Mouse (Mus musculus): Measurements from ENCODE around the gene Psma7. TPM values are rescaled to one million over a fixed set of nuclear protein-coding genes. Genes with fewer than 3 reads are reported as not detected.

Gene Psma7
- 559 TPM for polyA plus RNA-seq (2012; fragmentation: generic; extraction: Trizol)
- long read RNA-seq, experiment 1, transcript Psma7-201 (7 exons, 914 nt), result major isoform, 432 of 479 reads
- long read RNA-seq, experiment 1, partial matches to known transcripts, result 33 of 479 reads
- long read RNA-seq, experiment 1, other reads (novel, unspliced or antisense), result 14 of 479 reads
- long read RNA-seq, experiment 2, transcript Psma7-201 (7 exons, 914 nt), result major isoform, 116 of 134 reads
- long read RNA-seq, experiment 2, partial matches to known transcripts, result 11 of 134 reads
- long read RNA-seq, experiment 2, other reads (novel, unspliced or antisense), result 3 of 134 reads

DNA sequence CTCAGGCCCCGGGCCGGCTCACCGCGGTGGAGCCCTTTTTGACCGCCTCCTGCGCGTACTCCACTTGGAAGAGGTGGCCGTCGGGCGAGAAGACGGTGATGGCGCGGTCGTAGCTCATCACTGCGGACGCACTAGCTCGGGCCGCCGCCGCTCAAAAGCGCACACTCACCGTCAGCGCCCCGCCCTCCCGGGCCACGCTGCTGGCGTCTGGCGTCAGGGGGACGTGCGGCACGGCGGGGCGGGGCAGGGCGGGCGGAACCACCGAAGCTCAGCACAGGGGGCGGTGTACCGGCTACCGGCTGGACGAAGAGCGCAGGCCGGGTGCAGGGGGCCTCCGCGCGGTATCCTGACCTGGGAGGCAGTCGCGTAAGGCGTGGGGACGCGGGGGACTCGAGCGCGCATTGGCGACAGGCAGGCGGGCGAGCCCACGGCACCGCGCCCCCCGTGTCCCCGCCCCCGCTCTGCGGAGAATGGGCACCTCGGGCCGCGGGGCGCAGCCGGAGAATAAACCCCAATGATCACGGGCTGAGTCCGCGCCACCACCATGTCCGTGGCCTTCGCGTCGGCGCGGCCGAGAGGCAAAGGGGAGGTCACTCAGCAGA is at the start of gene Psma7, which contains the start of gene Ss18l1:
Psma7 (minus strand) TSS at position 178 of the 602 bp plus-strand sequence.
Ss18l1 (plus strand) TSS at position 254 of the 602 bp plus-strand sequence.
- peaks cover 49% of the 10 kb centered on the region for H3K79me3 ChIP-seq (ENCODE audit: low read depth)
- H3K4me3 ChIP-seq (ENCODE audit: insufficient read depth, poor library complexity, severe bottlenecking), result peak within 1 kb of the TSS; percentile 94
- H3K36me3 ChIP-seq (ENCODE audit: control insufficient read depth, insufficient read depth), result peaks cover 30% of the 10 kb centered on the region
- peaks cover 85% of the 10 kb centered on the region for H3K79me2 ChIP-seq (ENCODE audit: control insufficient read depth, insufficient read depth)
- H3K27me3 ChIP-seq (ENCODE audit: control insufficient read depth, insufficient read depth, insufficient read length), result no peaks in the 10 kb centered on the region
- TF ChIP-seq MYOD1 (IDR thresholded peaks at IDR 0.05; ENCODE audit: control insufficient read depth, insufficient read length, low read depth), result no peak
- H3ac ChIP-seq (ENCODE audit: control insufficient read depth, insufficient read length, low read depth), result peak within 1 kb of the TSS; percentile 88

DNA sequence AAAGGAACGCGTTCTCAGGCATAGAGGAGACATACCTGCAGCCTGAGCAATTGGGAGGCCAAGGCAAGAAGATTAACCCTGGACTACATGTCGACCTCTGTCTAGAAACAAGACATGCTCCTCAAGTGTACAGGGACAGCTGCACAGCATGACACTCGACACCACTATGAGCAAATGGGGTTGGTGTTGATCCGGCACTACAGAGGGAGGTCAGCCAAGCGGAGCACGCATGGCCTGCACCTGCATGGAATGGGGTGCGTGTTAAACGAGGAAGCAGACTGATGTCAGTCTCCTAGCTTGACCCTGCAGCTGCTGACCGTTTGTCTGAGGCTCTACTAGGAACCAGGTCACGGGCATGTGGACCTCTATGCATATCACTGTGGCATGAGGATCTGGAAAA is 48.1 kb upstream of the Psma7 start:
- Histone ChIP-seq H3ac (ENCODE audit: control insufficient read depth, insufficient read length, low read depth) (no peak overlapping the region), H3K79me2 (ENCODE audit: control insufficient read depth, insufficient read depth) (no peaks in the 10 kb centered on the region), H3K36me3 (ENCODE audit: control insufficient read depth, insufficient read depth) (peaks cover 5% of the 10 kb centered on the region), H3K4me3 (ENCODE audit: insufficient read depth, poor library complexity, severe bottlenecking) (no peak overlapping the region), H3K79me3 (ENCODE audit: low read depth) (no peaks in the 10 kb centered on the region), H3K27me3 (ENCODE audit: control insufficient read depth, insufficient read depth, insufficient read length) (peaks cover 17% of the 10 kb centered on the region)
- no peak for TF ChIP-seq CTCF (IDR thresholded peaks at IDR 0.05; ENCODE audit: control insufficient read depth, insufficient read depth, insufficient read length)
- no peak for TF ChIP-seq MYOD1 (IDR thresholded peaks at IDR 0.05; ENCODE audit: control insufficient read depth, insufficient read length, low read depth)
- TF ChIP-seq USF1 (IDR thresholded peaks at IDR 0.05; ENCODE audit: low read depth), result no peak
- TF ChIP-seq MAX (IDR thresholded peaks at IDR 0.05), result no peak
- TF ChIP-seq FOSL1 (IDR thresholded peaks at IDR 0.05; ENCODE audit: insufficient read depth, low read length, poor library complexity, severe bottlenecking), result no peak
- TF ChIP-seq CEBPB (IDR thresholded peaks at IDR 0.05; ENCODE audit: low read depth), result no peak
- no peak for TF ChIP-seq MYOG (IDR thresholded peaks at IDR 0.05; ENCODE audit: control insufficient read depth, extremely low read depth, insufficient read length)

GRCm38 (mm10) chr2:180087472-180087871 is 45.2 kb upstream of the Psma7 start:
- TF ChIP-seq MYOD1 (IDR thresholded peaks at IDR 0.05; ENCODE audit: control insufficient read depth, insufficient read length, low read depth) (no peak), FOSL1 (IDR thresholded peaks at IDR 0.05; ENCODE audit: insufficient read depth, low read length, poor library complexity, severe bottlenecking) (no peak), USF1 (IDR thresholded peaks at IDR 0.05; ENCODE audit: low read depth) (no peak), CEBPB (IDR thresholded peaks at IDR 0.05; ENCODE audit: low read depth) (no peak), MAX (IDR thresholded peaks at IDR 0.05) (no peak), MYOG (IDR thresholded peaks at IDR 0.05; ENCODE audit: control insufficient read depth, extremely low read depth, insufficient read length) (no peak), CTCF (IDR thresholded peaks at IDR 0.05; ENCODE audit: control insufficient read depth, insufficient read depth, insufficient read length) (no peak)
- Histone ChIP-seq H3K36me3 (ENCODE audit: control insufficient read depth, insufficient read depth) (peaks cover 24% of the 10 kb centered on the region), H3K4me3 (ENCODE audit: insufficient read depth, poor library complexity, severe bottlenecking) (no peak overlapping the region), H3K27me3 (ENCODE audit: control insufficient read depth, insufficient read depth, insufficient read length) (peaks cover 16% of the 10 kb centered on the region), H3K79me3 (ENCODE audit: low read depth) (no peaks in the 10 kb centered on the region), H3K79me2 (ENCODE audit: control insufficient read depth, insufficient read depth) (no peaks in the 10 kb centered on the region), H3ac (ENCODE audit: control insufficient read depth, insufficient read length, low read depth) (no peak overlapping the region)

DNA sequence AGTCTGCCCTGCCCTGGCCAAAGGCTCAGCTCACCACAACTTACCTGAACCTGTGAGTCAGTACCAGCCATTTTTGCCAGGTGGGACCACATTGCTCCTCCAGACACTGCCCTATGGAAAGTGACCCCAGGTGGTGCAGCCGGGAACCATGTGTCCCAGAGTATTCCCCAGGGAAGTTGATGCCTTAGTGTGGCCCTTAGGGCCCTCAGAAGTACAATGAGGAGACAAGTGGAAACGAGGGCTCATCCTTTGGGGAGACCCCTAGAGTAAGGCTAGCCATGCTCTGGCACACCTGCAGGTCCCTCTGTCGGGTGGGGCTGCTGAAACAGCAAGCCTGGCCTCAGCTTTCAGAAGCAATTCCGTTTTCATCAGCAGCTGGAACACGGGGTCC is 44.4 kb upstream of the Psma7 start:
- Histone ChIP-seq H3K79me3 (ENCODE audit: low read depth) (no peaks in the 10 kb centered on the region), H3K4me3 (ENCODE audit: insufficient read depth, poor library complexity, severe bottlenecking) (no peak overlapping the region), H3ac (ENCODE audit: control insufficient read depth, insufficient read length, low read depth) (no peak overlapping the region), H3K36me3 (ENCODE audit: control insufficient read depth, insufficient read depth) (peaks cover 32% of the 10 kb centered on the region), H3K79me2 (ENCODE audit: control insufficient read depth, insufficient read depth) (no peaks in the 10 kb centered on the region), H3K27me3 (ENCODE audit: control insufficient read depth, insufficient read depth, insufficient read length) (peaks cover 16% of the 10 kb centered on the region)
- TF ChIP-seq MYOD1 (IDR thresholded peaks at IDR 0.05; ENCODE audit: control insufficient read depth, insufficient read length, low read depth) (no peak), FOSL1 (IDR thresholded peaks at IDR 0.05; ENCODE audit: insufficient read depth, low read length, poor library complexity, severe bottlenecking) (no peak), MYOG (IDR thresholded peaks at IDR 0.05; ENCODE audit: control insufficient read depth, extremely low read depth, insufficient read length) (no peak), USF1 (IDR thresholded peaks at IDR 0.05; ENCODE audit: low read depth) (no peak), CEBPB (IDR thresholded peaks at IDR 0.05; ENCODE audit: low read depth) (no peak), CTCF (IDR thresholded peaks at IDR 0.05; ENCODE audit: control insufficient read depth, insufficient read depth, insufficient read length) (no peak), MAX (IDR thresholded peaks at IDR 0.05) (no peak)

DNA sequence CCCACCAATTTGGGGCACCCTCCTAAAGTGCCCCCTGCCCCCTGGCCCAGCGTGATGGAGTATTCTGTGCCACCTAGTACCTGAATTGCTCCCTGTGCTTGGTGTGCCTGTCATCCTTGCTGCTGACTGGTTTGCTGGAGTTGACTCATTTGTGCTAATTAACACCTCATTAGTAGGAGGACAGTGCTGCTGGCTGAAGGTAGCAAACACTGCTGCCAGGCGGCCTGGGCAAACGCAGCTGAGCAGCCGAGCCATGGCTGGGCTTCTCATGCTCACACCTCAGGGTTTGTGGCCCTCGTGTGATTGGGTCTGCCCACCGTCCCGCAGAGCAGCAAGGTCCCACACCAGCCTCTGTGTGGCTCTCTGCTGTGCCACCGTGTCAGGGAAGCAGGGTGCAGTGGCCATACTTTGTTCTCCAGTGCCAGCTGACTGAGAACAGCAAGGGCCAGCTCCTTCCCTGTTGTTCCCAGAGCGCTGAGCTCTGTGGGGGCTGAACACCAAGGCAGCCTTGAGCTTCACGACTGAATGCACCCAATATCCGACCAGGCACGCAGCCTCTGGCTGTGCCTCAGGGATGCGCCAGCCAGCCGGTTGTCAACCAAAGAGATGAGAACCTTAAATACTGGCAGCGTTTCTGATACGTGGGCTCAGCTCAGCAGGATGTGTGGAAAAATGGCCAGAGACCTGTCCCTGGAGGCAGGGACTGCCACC is 43.8 kb upstream of the Psma7 start:
- H3K36me3 ChIP-seq (ENCODE audit: control insufficient read depth, insufficient read depth), result peaks cover 32% of the 10 kb centered on the region
- no peaks in the 10 kb centered on the region for H3K79me3 ChIP-seq (ENCODE audit: low read depth)
- H3K27me3 ChIP-seq (ENCODE audit: control insufficient read depth, insufficient read depth, insufficient read length), result peaks cover 16% of the 10 kb centered on the region
- no peak overlapping the region for H3K4me3 ChIP-seq (ENCODE audit: insufficient read depth, poor library complexity, severe bottlenecking)
- H3ac ChIP-seq (ENCODE audit: control insufficient read depth, insufficient read length, low read depth), result no peak overlapping the region
- TF ChIP-seq CEBPB (IDR thresholded peaks at IDR 0.05; ENCODE audit: low read depth) (no peak), MAX (IDR thresholded peaks at IDR 0.05) (no peak), USF1 (IDR thresholded peaks at IDR 0.05; ENCODE audit: low read depth) (no peak), MYOD1 (IDR thresholded peaks at IDR 0.05; ENCODE audit: control insufficient read depth, insufficient read length, low read depth) (no peak), MYOG (IDR thresholded peaks at IDR 0.05; ENCODE audit: control insufficient read depth, extremely low read depth, insufficient read length) (no peak), CTCF (IDR thresholded peaks at IDR 0.05; ENCODE audit: control insufficient read depth, insufficient read depth, insufficient read length) (no peak), FOSL1 (IDR thresholded peaks at IDR 0.05; ENCODE audit: insufficient read depth, low read length, poor library complexity, severe bottlenecking) (no peak)
- no peaks in the 10 kb centered on the region for H3K79me2 ChIP-seq (ENCODE audit: control insufficient read depth, insufficient read depth)
